Mouse (Mus musculus) stomach, embryonic 15.5 days (tissue): ENCODE measurements at regions not wholly inside any gene's neighbourhood (a gene's known extent, or its start where the extent isn't known, plus 50 kb on each side); places are given as distances from the start of the nearest gene placed in this dataset.

ENCODE experiments used
- ATAC-seq: fragments of 200-750 bp; cut with Nextera tagmentation; 2 replicates; pipeline ENCODE4 v1.8.0; 2017; ENCODE audit warnings: low read depth, moderate number of reproducible peaks, moderate TSS enrichment; ENCODE audit not compliant: insufficient read depth, low FRiP score
- H3K27ac ChIP-seq: fragments of 300-500 bp; sonication (generic); 2 replicates; pipeline ENCODE4 v1.5.1; 2015; ENCODE audit warnings: mild to moderate bottlenecking, inconsistent platforms
- H3K27me3 ChIP-seq: fragments of 300-500 bp; sonication (generic); replicated peaks from 2 replicates; pipeline ENCODE4 v1.6.1; 2015; ENCODE audit warnings: inconsistent platforms
- H3K36me3 ChIP-seq: fragments of 300-500 bp; sonication (generic); 2 replicates; pipeline ENCODE4 v1.6.1; 2015; ENCODE audit warnings: inconsistent platforms
- H3K4me1 ChIP-seq: fragments of 300-500 bp; sonication (generic); 2 replicates; pipeline ENCODE4 v1.6.1; 2015; ENCODE audit warnings: inconsistent platforms
- H3K4me2 ChIP-seq: fragments of 300-500 bp; sonication (generic); 2 replicates; pipeline ENCODE4 v1.6.1; 2015; ENCODE audit warnings: mild to moderate bottlenecking, inconsistent platforms
- H3K4me3 ChIP-seq: fragments of 300-500 bp; sonication (generic); replicated peaks from 2 replicates; pipeline ENCODE4 v1.5.1; 2015; ENCODE audit warnings: inconsistent platforms
- H3K9ac ChIP-seq: fragments of 300-500 bp; sonication (generic); 2 replicates; pipeline ENCODE4 v1.6.1; 2015; ENCODE audit warnings: inconsistent platforms
- H3K9me3 ChIP-seq: fragments of 300-500 bp; sonication (generic); 2 replicates; pipeline ENCODE4 v1.6.1; 2016; ENCODE audit warnings: inconsistent platforms
- WGBS: fragments of 180-500 bp; shearing (Covaris S2); methylation state at CpG from one replicate; pipeline ENCODE4 v1.1.7; 2015; 5-methylcytosine and 5-hydroxymethylcytosine counted together

GRCm38 (mm10) chr1:62872771-62873170 is 169.7 kb downstream of the Nrp2 start:
- Histone ChIP-seq H3K4me2 (no peak overlapping the region), H3K4me3 (no peak overlapping the region), H3K27ac (no peak overlapping the region), H3K9me3 (no peaks in the 10 kb centered on the region), H3K9ac (no peak overlapping the region), H3K4me1 (no peaks in the 10 kb centered on the region), H3K36me3 (no peaks in the 10 kb centered on the region), H3K27me3 (no peaks in the 10 kb centered on the region)
- ATAC-seq = no peak
- WGBS = 91% methylated on average over 5 of the region's 5 CpGs

- Histone ChIP-seq H3K4me3 (no peak overlapping the region), H3K36me3 (no peaks in the 10 kb centered on the region), H3K4me1 (no peaks in the 10 kb centered on the region), H3K4me2 (no peak overlapping the region), H3K27me3 (no peaks in the 10 kb centered on the region), H3K9me3 (no peaks in the 10 kb centered on the region), H3K27ac (no peak overlapping the region), H3K9ac (no peak overlapping the region)
- 75% methylated on average over 9 of the region's 9 CpGs for WGBS
- no peak for ATAC-seq
These were observed 172.5 kb downstream of the Nrp2 start for GRCm38 (mm10) chr1:62875631-62876030.

GRCm38 (mm10) chr1:62876685-62877084 is 173.6 kb downstream of the Nrp2 start:
- Histone ChIP-seq H3K27me3 (no peaks in the 10 kb centered on the region), H3K9me3 (no peaks in the 10 kb centered on the region), H3K36me3 (no peaks in the 10 kb centered on the region), H3K27ac (no peak overlapping the region), H3K9ac (no peak overlapping the region), H3K4me2 (no peak overlapping the region), H3K4me1 (no peaks in the 10 kb centered on the region), H3K4me3 (no peak overlapping the region)
- 77% methylated on average over 3 of the region's 3 CpGs for WGBS
- ATAC-seq = no peak

- ATAC-seq = no peak
- Histone ChIP-seq H3K4me1 (0 out of 2 replicates have a peak, but pooled peaks cover 6% of the 10 kb centered on the region), H3K27me3 (no peaks in the 10 kb centered on the region), H3K4me2 (no peak overlapping the region), H3K9me3 (no peaks in the 10 kb centered on the region), H3K36me3 (no peaks in the 10 kb centered on the region), H3K9ac (no peak overlapping the region), H3K27ac (no peak overlapping the region), H3K4me3 (no peak overlapping the region)
- WGBS = 87% methylated on average over 4 of the region's 4 CpGs
These were observed 177.8 kb downstream of the Nrp2 start for GRCm38 (mm10) chr1:62880882-62881291.

- Histone ChIP-seq H3K27me3 (no peaks in the 10 kb centered on the region), H3K9me3 (no peaks in the 10 kb centered on the region), H3K36me3 (no peaks in the 10 kb centered on the region), H3K4me3 (no peak overlapping the region), H3K4me2 (no peak overlapping the region), H3K4me1 (0 out of 2 replicates have a peak, but pooled peaks cover 6% of the 10 kb centered on the region), H3K27ac (no peak overlapping the region), H3K9ac (no peak overlapping the region)
- WGBS = 82% methylated on average over 6 of the region's 6 CpGs
- no peak for ATAC-seq
These were observed 178.4 kb downstream of the Nrp2 start for GRCm38 (mm10) chr1:62881477-62881876.

GRCm38 (mm10) chr1:62882028-62882427 is 178.9 kb downstream of the Nrp2 start:
- 77% methylated on average over 5 of the region's 5 CpGs for WGBS
- Histone ChIP-seq H3K9ac (no peak overlapping the region), H3K4me2 (no peak overlapping the region), H3K4me1 (0 out of 2 replicates have a peak, but pooled peaks cover 6% of the 10 kb centered on the region), H3K9me3 (no peaks in the 10 kb centered on the region), H3K36me3 (no peaks in the 10 kb centered on the region), H3K4me3 (no peak overlapping the region), H3K27ac (no peak overlapping the region), H3K27me3 (no peaks in the 10 kb centered on the region)
- no peak for ATAC-seq

GRCm38 (mm10) chr1:62884876-62885480 is 181.9 kb downstream of the Nrp2 start:
- Histone ChIP-seq H3K36me3 (no peaks in the 10 kb centered on the region), H3K4me3 (no peak overlapping the region), H3K9me3 (no peaks in the 10 kb centered on the region), H3K27ac (no peak overlapping the region), H3K27me3 (no peaks in the 10 kb centered on the region), H3K4me2 (no peak overlapping the region), H3K4me1 (0 out of 2 replicates have a peak, but pooled peaks cover 6% of the 10 kb centered on the region), H3K9ac (no peak overlapping the region)
- WGBS = 48% methylated on average over 20 of the region's 20 CpGs
- ATAC-seq = no peak

GRCm38 (mm10) chr1:62887585-62888483 is 184.7 kb downstream of the Nrp2 start:
- Histone ChIP-seq H3K9ac (no peak overlapping the region), H3K27me3 (no peaks in the 10 kb centered on the region), H3K9me3 (no peaks in the 10 kb centered on the region), H3K4me2 (no peak overlapping the region), H3K36me3 (no peaks in the 10 kb centered on the region), H3K4me3 (no peak overlapping the region), H3K4me1 (0 out of 2 replicates have a peak, but pooled peaks cover 6% of the 10 kb centered on the region), H3K27ac (no peak overlapping the region)
- peak; percentile 58; the same call in 1 of the 2 replicates for ATAC-seq
- 46% methylated on average over 9 of the region's 9 CpGs for WGBS

GRCm38 (mm10) chr1:62901375-62901774 is 198.3 kb downstream of the Nrp2 start:
- ATAC-seq = no peak
- Histone ChIP-seq H3K9me3 (no peaks in the 10 kb centered on the region), H3K4me2 (no peak overlapping the region), H3K4me1 (no peaks in the 10 kb centered on the region), H3K4me3 (no peak overlapping the region), H3K27ac (no peak overlapping the region), H3K9ac (no peak overlapping the region), H3K36me3 (no peaks in the 10 kb centered on the region), H3K27me3 (no peaks in the 10 kb centered on the region)
- WGBS = 63% methylated on average over 6 of the region's 6 CpGs

- H3K36me3 ChIP-seq = no peaks in the 10 kb centered on the region
- H3K27ac ChIP-seq = no peak overlapping the region
- WGBS = 65% methylated on average over 5 of the region's 5 CpGs
- H3K4me2 ChIP-seq = no peak overlapping the region
- H3K9ac ChIP-seq = no peak overlapping the region
- H3K4me3 ChIP-seq = no peak overlapping the region
- H3K9me3 ChIP-seq = no peaks in the 10 kb centered on the region
- no peaks in the 10 kb centered on the region for H3K27me3 ChIP-seq
- no peaks in the 10 kb centered on the region for H3K4me1 ChIP-seq
- no peak for ATAC-seq
These were observed 198.8 kb downstream of the Nrp2 start for GRCm38 (mm10) chr1:62901871-62902270.

- 72% methylated on average over 6 of the region's 6 CpGs for WGBS
- no peak overlapping the region for H3K27ac ChIP-seq
These were observed 199.9 kb downstream of the Nrp2 start for GRCm38 (mm10) chr1:62902931-62903453.

GRCm38 (mm10) chr1:62905739-62906138 is 202.7 kb downstream of the Nrp2 start:
- Histone ChIP-seq H3K27ac (no peak overlapping the region), H3K4me3 (no peak overlapping the region), H3K4me2 (no peak overlapping the region), H3K9me3 (no peaks in the 10 kb centered on the region), H3K9ac (no peak overlapping the region), H3K4me1 (no peaks in the 10 kb centered on the region), H3K36me3 (no peaks in the 10 kb centered on the region), H3K27me3 (no peaks in the 10 kb centered on the region)
- ATAC-seq = no peak
- 75% methylated on average over 9 of the region's 9 CpGs for WGBS

More at GRCm38 (mm10) chr1:62902931-62903453, 199.9 kb downstream of the Nrp2 start:
- Histone ChIP-seq H3K4me2 (no peak overlapping the region), H3K27me3 (no peaks in the 10 kb centered on the region), H3K4me1 (no peaks in the 10 kb centered on the region), H3K9me3 (no peaks in the 10 kb centered on the region), H3K4me3 (no peak overlapping the region), H3K36me3 (no peaks in the 10 kb centered on the region), H3K9ac (no peak overlapping the region)
- ATAC-seq = no peak
